Mouse (Mus musculus): ENCODE data around the gene Tent5b.

The Tent5b gene

GRCm38 (mm10) chr4:133471135-133471821 lies 8.7 kb upstream of the Tent5b start:
- DNase-seq, result no peak

- no peak for DNase-seq
These were observed 6.1 kb upstream of the Tent5b start for GRCm38 (mm10) chr4:133473833-133474232.

GRCm38 (mm10) chr4:133480185-133480537 lies 229 bp downstream of the Tent5b start:
- DNase-seq, result no peak

- DNase-seq, result no peak
These were observed 822 bp downstream of the Tent5b start for GRCm38 (mm10) chr4:133480754-133481153.

GRCm38 (mm10) chr4:133481488-133481887 lies 1.6 kb downstream of the Tent5b start:
- no peak for DNase-seq

- no peak for DNase-seq
These were observed 2.5 kb downstream of the Tent5b start for GRCm38 (mm10) chr4:133482479-133482878.

- DNase-seq, result peak; percentile 25
These were observed 4.5 kb downstream of the Tent5b start for GRCm38 (mm10) chr4:133484266-133485025.

- DNase-seq, result no peak
These were observed 5.9 kb downstream of the Tent5b start for GRCm38 (mm10) chr4:133485691-133486425.

GRCm38 (mm10) chr4:133486673-133487357 lies 6.9 kb downstream of the Tent5b start:
- no peak for DNase-seq

- DNase-seq, result no peak
These were observed 8.9 kb downstream of the Tent5b start for GRCm38 (mm10) chr4:133488619-133489392.

GRCm38 (mm10) chr4:133489489-133490245 lies 9.7 kb downstream of the Tent5b start:
- DNase-seq, result peak; percentile 81

- peak; percentile 27 for DNase-seq
These were observed 11.9 kb downstream of the Tent5b start for GRCm38 (mm10) chr4:133491800-133492199.

- no peak for DNase-seq
These were observed 14.0 kb downstream of the Tent5b start for GRCm38 (mm10) chr4:133493895-133494294.

GRCm38 (mm10) chr4:133494432-133494831 lies 14.5 kb downstream of the Tent5b start:
- peak; percentile 88 for DNase-seq

GRCm38 (mm10) chr4:133494867-133495266 lies 14.9 kb downstream of the Tent5b start:
- no peak for DNase-seq

GRCm38 (mm10) chr4:133495711-133496110 lies 15.8 kb downstream of the Tent5b start:
- DNase-seq, result peak; percentile 67

- DNase-seq, result no peak
These were observed 17.0 kb downstream of the Tent5b start for GRCm38 (mm10) chr4:133496738-133497445.

- DNase-seq, result peak; percentile 45
These were observed 17.7 kb downstream of the Tent5b start for GRCm38 (mm10) chr4:133497461-133498159.

GRCm38 (mm10) chr4:133498160-133498724 lies 18.3 kb downstream of the Tent5b start, which contains the start of gene Trnp1:
Trnp1 (minus strand) TSS chr4:133498550.
- peak; percentile 91 for DNase-seq

GRCm38 (mm10) chr4:133501514-133501913 lies 21.6 kb downstream of the Tent5b start:
- no peak for DNase-seq
